Mouse (Mus musculus): ENCODE data around the gene Slc36a3. TPM values are rescaled to one million over a fixed set of nuclear protein-coding genes. Genes with fewer than 3 reads are reported as not detected.
"Not testable (repeated sequence)": the region's sequence is repeated elsewhere in the genome, so short reads cannot be mapped to it uniquely, and the experiment has no call there.

Gene Slc36a3
- polyA plus RNA-seq, 1 experiment from 2014 or later: not detected

- peaks cover 9% of the 10 kb centered on the region for H3K4me1 ChIP-seq
- ATAC-seq (ENCODE audit: insufficient number of reproducible peaks, low FRiP score, low TSS enrichment, low read depth): no peak
Observed at GRCm38 (mm10) chr11:55099868-55100267, 51.6 kb downstream of the Slc36a3 start.

GRCm38 (mm10) chr11:55099019-55099771 is 52.3 kb downstream of the Slc36a3 start:
- no peaks in the 10 kb centered on the region for H3K9me3 ChIP-seq
- H3K9ac ChIP-seq: no peak overlapping the region
- H3K27ac ChIP-seq: no peak overlapping the region
- H3K4me3 ChIP-seq: no peak overlapping the region
- 91% methylated on average over 8 of the region's 8 CpGs for WGBS
- H3K4me2 ChIP-seq: peak overlapping the region; percentile 84; the same call in 1 of the 2 replicates
- no peak for ATAC-seq (ENCODE audit: insufficient number of reproducible peaks, low FRiP score, low TSS enrichment, low read depth)
- no peaks in the 10 kb centered on the region for H3K27me3 ChIP-seq
- no peaks in the 10 kb centered on the region for H3K36me3 ChIP-seq
- peaks cover 9% of the 10 kb centered on the region for H3K4me1 ChIP-seq

More at GRCm38 (mm10) chr11:55099868-55100267, 51.6 kb downstream of the Slc36a3 start:
- Histone ChIP-seq H3K36me3 (no peaks in the 10 kb centered on the region), H3K4me2 (no peak overlapping the region), H3K9me3 (no peaks in the 10 kb centered on the region), H3K27ac (no peak overlapping the region), H3K9ac (no peak overlapping the region), H3K27me3 (no peaks in the 10 kb centered on the region), H3K4me3 (no peak overlapping the region)
- WGBS: 56% methylated on average over 4 of the region's 4 CpGs

- Histone ChIP-seq H3K4me2 (peak overlapping the region; percentile 84), H3K9ac (peak overlapping the region; percentile 56), H3K4me1 (peaks cover 9% of the 10 kb centered on the region), H3K27ac (peak overlapping the region; percentile 85), H3K9me3 (no peaks in the 10 kb centered on the region), H3K36me3 (no peaks in the 10 kb centered on the region), H3K4me3 (peak overlapping the region; percentile 62), H3K27me3 (no peaks in the 10 kb centered on the region)
- 15% methylated on average over 24 of the region's 24 CpGs for WGBS
- no peak for ATAC-seq (ENCODE audit: insufficient number of reproducible peaks, low FRiP score, low TSS enrichment, low read depth)
Observed at GRCm38 (mm10) chr11:55098189-55098915, 53.2 kb downstream of the Slc36a3 start.

GRCm38 (mm10) chr11:55097463-55098188 is 53.9 kb downstream of the Slc36a3 start, which contains the start of gene Gm2a:
Gene Gm2a (plus strand): TSS chr11:55098115.
- ATAC-seq (ENCODE audit: insufficient number of reproducible peaks, low FRiP score, low TSS enrichment, low read depth): peak; percentile 97
- Histone ChIP-seq H3K9ac (peak within 1 kb of the TSS; percentile 56), H3K4me2 (peak within 1 kb of the TSS; percentile 84), H3K4me3 (peak within 1 kb of the TSS; percentile 62), H3K36me3 (no peaks in the 10 kb centered on the region), H3K9me3 (no peaks in the 10 kb centered on the region), H3K27me3 (no peaks in the 10 kb centered on the region), H3K27ac (peak within 1 kb of the TSS; percentile 85), H3K4me1 (peaks cover 9% of the 10 kb centered on the region)
- WGBS: 2% methylated on average over 42 of the region's 45 CpGs

- no peak overlapping the region for H3K9ac ChIP-seq
- WGBS: 24% methylated on average over 11 of the region's 11 CpGs
- H3K27me3 ChIP-seq: no peaks in the 10 kb centered on the region
- H3K36me3 ChIP-seq: no peaks in the 10 kb centered on the region
- H3K27ac ChIP-seq: peak overlapping the region; percentile 85
- ATAC-seq (ENCODE audit: insufficient number of reproducible peaks, low FRiP score, low TSS enrichment, low read depth): no peak
- peaks cover 9% of the 10 kb centered on the region for H3K4me1 ChIP-seq
- no peaks in the 10 kb centered on the region for H3K9me3 ChIP-seq
- H3K4me3 ChIP-seq: peak overlapping the region; percentile 62
- peak overlapping the region; percentile 84 for H3K4me2 ChIP-seq
Observed at GRCm38 (mm10) chr11:55096731-55097462, 54.6 kb downstream of the Slc36a3 start.

GRCm38 (mm10) chr11:55096296-55096695 is 55.2 kb downstream of the Slc36a3 start:
- not testable (repeated sequence) for H3K9me3 ChIP-seq; H3K36me3 ChIP-seq; ATAC-seq (ENCODE audit: insufficient number of reproducible peaks, low FRiP score, low TSS enrichment, low read depth); H3K4me3 ChIP-seq; H3K9ac ChIP-seq; H3K4me1 ChIP-seq; H3K27me3 ChIP-seq; H3K4me2 ChIP-seq
- WGBS: 76% methylated on average over 4 of the region's 4 CpGs
- peak overlapping the region; percentile 85; the same call in 1 of the 2 replicates for H3K27ac ChIP-seq

GRCm38 (mm10) chr11:55093096-55093495 is 58.4 kb downstream of the Slc36a3 start:
- Histone ChIP-seq H3K9me3 (no peaks in the 10 kb centered on the region), H3K27me3 (no peaks in the 10 kb centered on the region), H3K27ac (no peak overlapping the region), H3K36me3 (no peaks in the 10 kb centered on the region), H3K9ac (no peak overlapping the region), H3K4me3 (no peak overlapping the region), H3K4me1 (peaks cover 2% of the 10 kb centered on the region), H3K4me2 (no peak overlapping the region)
- ATAC-seq (ENCODE audit: insufficient number of reproducible peaks, low FRiP score, low TSS enrichment, low read depth): no peak
- WGBS: 75% methylated on average over 7 of the region's 7 CpGs

- 54% methylated on average over 2 of the region's 2 CpGs for WGBS
- H3K36me3 ChIP-seq: no peaks in the 10 kb centered on the region
- no peak overlapping the region for H3K27ac ChIP-seq
- H3K4me3 ChIP-seq: no peak overlapping the region
- H3K27me3 ChIP-seq: no peaks in the 10 kb centered on the region
- H3K4me2 ChIP-seq: no peak overlapping the region
- H3K4me1 ChIP-seq: 0 out of 2 replicates have a peak, but pooled peaks cover 3% of the 10 kb centered on the region
- no peak overlapping the region for H3K9ac ChIP-seq
- no peaks in the 10 kb centered on the region for H3K9me3 ChIP-seq
- ATAC-seq (ENCODE audit: insufficient number of reproducible peaks, low FRiP score, low TSS enrichment, low read depth): no peak
Observed at GRCm38 (mm10) chr11:55089892-55090291, 61.6 kb downstream of the Slc36a3 start.

- 8% methylated on average over 10 of the region's 10 CpGs for WGBS
- ATAC-seq (ENCODE audit: insufficient number of reproducible peaks, low FRiP score, low TSS enrichment, low read depth): no peak
- no peak overlapping the region for H3K4me2 ChIP-seq
- no peak overlapping the region for H3K27ac ChIP-seq
- 0 out of 2 replicates have a peak, but pooled peaks cover 3% of the 10 kb centered on the region for H3K4me1 ChIP-seq
- no peaks in the 10 kb centered on the region for H3K27me3 ChIP-seq
- no peak overlapping the region for H3K9ac ChIP-seq
- H3K9me3 ChIP-seq: no peaks in the 10 kb centered on the region
- no peaks in the 10 kb centered on the region for H3K36me3 ChIP-seq
- no peak overlapping the region for H3K4me3 ChIP-seq
Observed at GRCm38 (mm10) chr11:55087006-55087405, 64.5 kb downstream of the Slc36a3 start.

GRCm38 (mm10) chr11:55085396-55085795 is 66.1 kb downstream of the Slc36a3 start:
- Histone ChIP-seq H3K27ac (no peak overlapping the region), H3K27me3 (no peaks in the 10 kb centered on the region), H3K9me3 (no peaks in the 10 kb centered on the region), H3K9ac (no peak overlapping the region), H3K4me3 (no peak overlapping the region), H3K4me2 (no peak overlapping the region), H3K4me1 (0 out of 2 replicates have a peak, but pooled peaks cover 3% of the 10 kb centered on the region), H3K36me3 (no peaks in the 10 kb centered on the region)
- no peak for ATAC-seq (ENCODE audit: insufficient number of reproducible peaks, low FRiP score, low TSS enrichment, low read depth)
- WGBS: 62% methylated on average over 5 of the region's 5 CpGs

- 72% methylated on average over 4 of the region's 4 CpGs for WGBS
Observed at GRCm38 (mm10) chr11:55084629-55085028, 66.9 kb downstream of the Slc36a3 start.

More at GRCm38 (mm10) chr11:55084629-55085028, 66.9 kb downstream of the Slc36a3 start:
- no peaks in the 10 kb centered on the region for H3K36me3 ChIP-seq
- no peak overlapping the region for H3K4me2 ChIP-seq
- no peak overlapping the region for H3K9ac ChIP-seq
- H3K4me1 ChIP-seq: 0 out of 2 replicates have a peak, but pooled peaks cover 3% of the 10 kb centered on the region
- H3K9me3 ChIP-seq: no peaks in the 10 kb centered on the region
- H3K27ac ChIP-seq: no peak overlapping the region
- H3K27me3 ChIP-seq: no peaks in the 10 kb centered on the region
- no peak overlapping the region for H3K4me3 ChIP-seq
- no peak for ATAC-seq (ENCODE audit: insufficient number of reproducible peaks, low FRiP score, low TSS enrichment, low read depth)

Measured in limb, embryonic 15.5 days (tissue).